Mouse (Mus musculus) right cerebral cortex, postnatal 10 days (tissue): ENCODE measurements at regions not wholly inside any gene's neighbourhood (a gene's known extent, or its start where the extent isn't known, plus 50 kb on each side); places are given as distances from the start of the nearest gene placed in this dataset.
A peak's percentile ranks its signal among the peaks of the same experiment; 100 is the strongest.

Experiments
- DNase-seq, 2 experiments: peaks; one replicate each; pipeline ENCODE4 v3.0.0; 2021; ENCODE audit warnings: low spot score in 2 of 2

DNA sequence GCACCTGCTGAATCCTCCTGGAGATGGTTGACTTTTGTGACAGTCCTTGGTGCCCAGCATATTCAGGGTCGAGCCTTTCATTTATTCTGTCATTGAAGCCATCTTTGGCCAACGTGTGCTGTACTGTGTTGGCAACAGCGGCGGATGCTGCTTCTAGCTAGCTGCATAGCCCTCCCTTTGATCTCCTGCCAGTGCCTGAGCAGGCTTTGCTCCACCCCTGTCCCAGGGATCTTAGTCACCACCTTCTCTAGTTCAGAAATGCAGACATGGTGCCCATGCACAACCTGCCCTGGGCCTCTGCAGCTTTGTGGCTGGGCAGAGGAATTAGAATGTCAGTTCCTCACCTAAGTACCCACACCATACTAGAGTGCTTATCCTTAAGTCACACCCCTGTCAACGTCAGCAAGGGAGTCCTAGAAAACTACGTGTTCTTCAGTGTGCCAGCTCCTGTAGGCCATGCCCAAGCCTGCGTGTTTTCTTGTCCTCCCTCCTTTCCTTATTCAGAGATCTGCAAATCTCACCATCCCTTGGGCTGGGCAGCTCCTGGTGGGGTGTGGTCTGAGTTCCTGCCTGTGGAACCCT, 151.9 kb downstream of the Zfp706 start:
- DNase-seq, result peak; percentile 47 to 57

DNA sequence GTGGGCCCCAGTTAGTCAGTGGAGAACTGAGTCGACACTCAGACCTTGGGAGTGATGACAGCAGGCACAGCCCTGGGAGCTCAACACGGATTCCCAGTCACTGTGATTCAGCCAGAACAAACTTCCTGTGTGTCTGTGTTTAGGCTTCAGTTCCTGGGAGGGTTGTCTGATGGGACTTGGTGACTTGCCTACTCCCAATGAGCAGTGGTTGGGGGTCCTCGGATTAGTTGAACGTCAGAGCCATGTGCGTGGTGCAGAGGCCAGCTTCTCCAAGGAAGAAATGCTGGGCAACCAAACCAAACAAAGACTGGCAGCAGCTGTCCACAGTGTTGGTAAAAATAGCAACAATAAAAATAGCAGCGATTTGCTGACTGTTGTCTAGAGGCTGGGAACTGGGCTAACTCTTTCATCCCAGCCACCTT, 152.7 kb downstream of the Zfp706 start:
- DNase-seq, result peak in 1 of 2 experiments; percentile 56

DNA sequence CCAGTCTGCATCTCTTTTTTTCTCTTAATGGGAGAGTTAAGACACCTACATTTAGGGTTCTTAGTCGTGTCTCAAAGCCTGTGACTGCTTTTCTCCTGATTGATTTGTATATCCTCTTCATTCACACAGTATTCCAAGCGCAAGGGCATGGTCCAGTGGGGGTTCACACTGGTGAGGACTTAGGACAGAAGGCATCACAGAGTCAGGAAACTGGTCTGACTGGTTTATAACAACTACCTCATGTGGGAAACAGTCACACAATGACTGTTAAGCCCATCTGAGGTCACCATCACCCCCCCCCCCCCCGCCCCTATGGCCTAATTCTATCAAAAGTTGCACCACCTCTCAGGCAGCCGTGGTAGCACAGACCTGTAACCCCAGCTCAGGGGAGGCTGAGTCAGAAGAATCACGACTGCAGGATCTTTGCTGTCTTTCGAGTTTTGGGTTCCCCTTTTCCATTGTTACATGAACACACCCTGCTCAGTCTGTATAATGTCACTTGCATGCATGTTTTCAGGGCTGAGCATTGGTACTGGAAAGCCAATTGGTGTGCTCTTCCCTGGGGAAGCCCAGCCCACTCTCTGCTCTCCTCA, 155.2 kb downstream of the Zfp706 start:
- no peak for DNase-seq

DNA sequence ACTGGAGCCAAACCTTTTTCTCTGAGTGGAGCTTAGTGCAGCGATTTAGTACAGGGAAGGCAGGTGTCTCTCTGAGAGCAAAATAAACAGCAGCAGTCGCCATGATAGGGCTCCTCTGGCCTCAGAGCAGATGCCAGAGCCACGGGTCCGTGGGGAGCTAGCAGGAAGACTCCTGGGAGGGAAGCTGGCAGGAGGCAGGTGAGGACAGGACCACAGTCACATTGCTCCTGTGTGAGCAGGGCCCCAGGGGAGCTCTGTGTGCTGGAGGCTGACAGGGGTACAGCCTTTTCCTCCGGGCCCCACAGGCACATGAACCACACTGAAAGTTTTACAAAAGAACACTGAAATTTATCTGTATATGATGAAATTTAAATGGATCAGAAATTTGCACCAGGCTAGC, 159.3 kb downstream of the Zfp706 start:
- peak in 1 of 2 experiments; percentile 10 for DNase-seq

DNA sequence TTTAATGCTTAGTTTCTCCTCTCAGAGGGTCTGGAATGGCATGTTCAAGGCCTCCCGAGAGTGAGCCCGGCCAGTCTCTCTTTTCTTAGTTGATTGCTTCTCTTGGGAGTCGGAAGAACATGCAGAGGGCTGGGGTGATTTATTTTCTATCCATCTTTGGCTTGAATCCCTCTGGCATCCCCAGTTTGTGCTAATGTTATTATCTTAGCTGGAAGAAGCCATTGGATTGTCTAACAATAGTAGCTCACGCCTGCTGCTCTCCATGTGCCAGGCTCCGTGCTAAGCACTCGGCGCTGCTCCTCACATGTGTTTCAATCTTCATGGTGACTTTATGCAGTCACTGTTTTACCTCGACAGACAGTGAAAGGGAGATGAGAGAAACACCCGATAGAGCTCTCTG, 160.8 kb downstream of the Zfp706 start:
- no peak for DNase-seq
